Comparison of ENCODE assay signal across 9 mouse cellular contexts in genomic region chr6:112880048-112880534, GRCm38 (mm10).
A peak's percentile ranks its signal among the peaks of the same experiment; 100 is the strongest.
DNase-seq lines count a peak whose midpoint lies in the region; ATAC-seq and TF ChIP-seq lines count a peak whose summit lies in the region.
"Had no signal": no experiment of that assay in that cellular context is flagged by ENCODE, and none has a peak within 500 bp of the region (broad histone marks: within the 10 kb centered on the region; RNA-seq: fewer than 3 reads in every experiment).

No protein-coding gene starts in this region.

- no peak for TF ChIP-seq CTCF in kidney, postnatal 0 days (IDR thresholded peaks at IDR 0.05; ENCODE audit: low read depth)
- TF ChIP-seq CTCF in liver, postnatal 0 days (IDR thresholded peaks at IDR 0.05; ENCODE audit: low read depth): no peak

- 30% methylated on average over 5 of the region's 5 CpGs for WGBS in kidney, postnatal 0 days
- WGBS in liver, postnatal 0 days (ENCODE audit: insufficient replicate concordance): 66% methylated on average over 5 of the region's 5 CpGs

- intact Hi-C loops in left cerebral cortex, postnatal 36 days (cut with DNase I): loop anchor here (5.0 kb wide), 3 partner anchors 58 to 138 kb away; partner anchors contain the start of gene Srgap3

- no peaks in the 10 kb centered on the region for H3K36me3 ChIP-seq in kidney, postnatal 0 days (ENCODE audit: insufficient read depth, low read length)
- no peaks in the 10 kb centered on the region for H3K36me3 ChIP-seq in liver, postnatal 0 days (replicated peaks; ENCODE audit: insufficient read depth, low read length)

- no peaks in the 10 kb centered on the region for H3K9me3 ChIP-seq in kidney, postnatal 0 days (replicated peaks; ENCODE audit: low read length)
- H3K9me3 ChIP-seq in liver, postnatal 0 days (ENCODE audit: low read length): no peaks in the 10 kb centered on the region

- no peak overlapping the region for H3K9ac ChIP-seq in kidney, postnatal 0 days (ENCODE audit: low read depth, low read length)
- H3K9ac ChIP-seq in liver, postnatal 0 days (replicated peaks): no peak overlapping the region

- TF ChIP-seq EP300 in liver, postnatal 0 days (IDR thresholded peaks at IDR 0.05; ENCODE audit: low read depth): no peak

- no peak overlapping the region for H3K4me2 ChIP-seq in kidney, postnatal 0 days (ENCODE audit: low read length)
- H3K4me2 ChIP-seq in liver, postnatal 0 days (ENCODE audit: low read depth, low read length): no peak overlapping the region

- H3K27ac ChIP-seq in kidney, postnatal 0 days: no peak overlapping the region
- H3K27ac ChIP-seq in liver, postnatal 0 days (ENCODE audit: low read depth): no peak overlapping the region

- ATAC-seq in kidney, postnatal 0 days (replicated peaks; ENCODE audit: low FRiP score, low read depth): peak; percentile 75; the same call in 1 of the 2 replicates
- no peak for ATAC-seq in liver, postnatal 0 days

- H3K4me1 ChIP-seq in kidney, postnatal 0 days (replicated peaks; ENCODE audit: insufficient read depth, low read length): 0 out of 2 replicates have a peak, but pooled peaks cover 6% of the 10 kb centered on the region
- H3K4me1 ChIP-seq in liver, postnatal 0 days (ENCODE audit: insufficient read depth): peaks cover 8% of the 10 kb centered on the region

- H3K4me3 ChIP-seq in kidney, postnatal 0 days (replicated peaks; ENCODE audit: low read depth, low read length): no peak overlapping the region
- H3K4me3 ChIP-seq in liver, postnatal 0 days (ENCODE audit: low read depth, low read length): no peak overlapping the region

- peak; percentile 73 for DNase-seq in kidney, postnatal 0 days (ENCODE audit: low spot score)
- DNase-seq in kidney, adult 9 months: no peak
- DNase-seq in frontal cortex, postnatal 10 days (ENCODE audit: low spot score in 2 of 2): peak; percentile 58 to 66
- peak; percentile 70 to 73 for DNase-seq in left cerebral cortex, postnatal 36 days (ENCODE audit: low spot score in 2 of 2)
- peak; percentile 44 for DNase-seq in right cerebral cortex, postnatal 14 days
- no peak for DNase-seq in liver, postnatal 0 days
- DNase-seq in thymus, postnatal 25 days: no peak
- DNase-seq in heart, postnatal 4 days: no peak
- DNase-seq: kidney, postnatal 25 days had no signal

- no peaks in the 10 kb centered on the region for H3K27me3 ChIP-seq in kidney, postnatal 0 days (ENCODE audit: insufficient read depth, low read length)
- H3K27me3 ChIP-seq in liver, postnatal 0 days (ENCODE audit: insufficient read depth, low read length): 0 out of 2 replicates have a peak, but pooled peaks cover 3% of the 10 kb centered on the region

Comparison
In these comparisons a context has a peak if more than half of its experiments do, and no peak if none do; other contexts are left out.
1. DNase-seq: peak in kidney, postnatal 0 days (single experiment), frontal cortex, postnatal 10 days (2 of 2), left cerebral cortex, postnatal 36 days (2 of 2) and right cerebral cortex, postnatal 14 days (single experiment); none in kidney, adult 9 months (single experiment), liver, postnatal 0 days (single experiment), thymus, postnatal 25 days (single experiment) and heart, postnatal 4 days (single experiment).